Mouse (Mus musculus) intestine, embryonic 14.5 days (tissue): ENCODE data around the gene Cep250. TPM values are rescaled to one million over a fixed set of nuclear protein-coding genes. Genes with fewer than 3 reads are reported as not detected.

Experiments used
- ATAC-seq: fragments of 200-750 bp; cut with Nextera tagmentation; replicated peaks from 2 replicates; pipeline ENCODE4 v1.8.0; 2017; ENCODE audit warnings: low read depth, moderate number of reproducible peaks, moderate TSS enrichment, moderate library complexity; ENCODE audit not compliant: low FRiP score, low TSS enrichment
- DNase-seq: peaks from one replicate; pipeline ENCODE4 v3.0.0-alpha.2; 2018; ENCODE audit warnings: low spot score
- H3K27ac ChIP-seq: fragments of 300-500 bp; sonication (generic); 2 replicates; pipeline ENCODE4 v1.5.1; 2014; ENCODE audit warnings: low read depth, mild to moderate bottlenecking, control low read depth
- H3K27me3 ChIP-seq: fragments of 300-500 bp; sonication (generic); replicated peaks from 2 replicates; pipeline ENCODE4 v1.6.1; 2014; ENCODE audit warnings: low read length, control low read depth; ENCODE audit not compliant: control insufficient read depth, insufficient read depth
- H3K36me3 ChIP-seq: fragments of 300-500 bp; sonication (generic); 2 replicates; pipeline ENCODE4 v1.6.1; 2014; ENCODE audit warnings: low read length, control low read depth; ENCODE audit not compliant: control insufficient read depth, insufficient read depth
- H3K4me1 ChIP-seq: fragments of 300-500 bp; sonication (generic); replicated peaks from 2 replicates; pipeline ENCODE4 v1.6.1; 2014; ENCODE audit warnings: low read length, control low read depth, mixed read lengths; ENCODE audit not compliant: control insufficient read depth, insufficient read depth
- H3K4me2 ChIP-seq: fragments of 300-500 bp; sonication (generic); 2 replicates; pipeline ENCODE4 v1.6.1; 2014; ENCODE audit warnings: low read length
- H3K4me3 ChIP-seq: fragments of 300-500 bp; sonication (generic); 2 replicates; pipeline ENCODE4 v1.5.1; 2014; ENCODE audit warnings: low read depth, low read length, control low read depth, mixed read lengths
- H3K9ac ChIP-seq: fragments of 300-500 bp; sonication (generic); 2 replicates; pipeline ENCODE4 v1.6.1; 2014; ENCODE audit warnings: mild to moderate bottlenecking, low read length
- H3K9me3 ChIP-seq: fragments of 300-500 bp; sonication (generic); 2 replicates; pipeline ENCODE4 v1.6.1; 2016; ENCODE audit warnings: low read length, control low read depth; ENCODE audit not compliant: control insufficient read depth
- WGBS: fragments of 180-500 bp; shearing (Covaris S2); extraction: QIAGEN DNeasy Blood & Tissue Kit; methylation state at CpG from one replicate; pipeline ENCODE4 v1.1.7; 2014; 5-methylcytosine and 5-hydroxymethylcytosine counted together
- polyA plus RNA-seq: library from polyadenylated mRNA; unstranded; fragments of >200 nt; fragmentation: Nextera tagmentation; extraction: Ambion mirVana; gene quantifications from 2 replicates; pipeline ENCODE4 v1.2.1, GENCODE M21; 2014

The Cep250 gene
- polyA plus RNA-seq, 1 experiment from 2014 or later = 21.5 TPM

GRCm38 (mm10) chr2:155940681-155941080, 15.6 kb upstream of the Cep250 start, which contains the start of gene Gm15557:
Gm15557 (plus strand) TSS chr2:155940728.
- 86% methylated on average over 3 of the region's 3 CpGs for WGBS
- Histone ChIP-seq H3K4me2 (no peak within 1 kb of the TSS), H3K27ac (no peak within 1 kb of the TSS), H3K36me3 (no peaks in the 10 kb centered on the region), H3K9me3 (no peaks in the 10 kb centered on the region), H3K27me3 (no peaks in the 10 kb centered on the region), H3K4me1 (peaks cover 7% of the 10 kb centered on the region; the same call in 1 of the 2 replicates), H3K9ac (no peak within 1 kb of the TSS), H3K4me3 (no peak within 1 kb of the TSS)
- no peak for ATAC-seq
- no peak for DNase-seq

GRCm38 (mm10) chr2:155941697-155942442, 14.4 kb upstream of the Cep250 start:
- Histone ChIP-seq H3K27me3 (no peaks in the 10 kb centered on the region), H3K36me3 (no peaks in the 10 kb centered on the region), H3K27ac (no peak overlapping the region), H3K9ac (no peak overlapping the region), H3K4me2 (no peak overlapping the region), H3K4me1 (peaks cover 7% of the 10 kb centered on the region; the same call in 1 of the 2 replicates), H3K4me3 (no peak overlapping the region), H3K9me3 (no peaks in the 10 kb centered on the region)
- no peak for ATAC-seq
- 86% methylated on average over 40 of the region's 40 CpGs for WGBS
- DNase-seq = no peak

- peak; percentile 63 for DNase-seq
- no peak overlapping the region; the same call in 1 of the 2 replicates for H3K9ac ChIP-seq
- 3% methylated on average over 8 of the region's 8 CpGs for WGBS
These were observed 12.8 kb upstream of the Cep250 start for GRCm38 (mm10) chr2:155943463-155943862.

GRCm38 (mm10) chr2:155944685-155945084, 11.6 kb upstream of the Cep250 start:
- Histone ChIP-seq H3K27me3 (0 out of 2 replicates have a peak, but pooled peaks cover 4% of the 10 kb centered on the region), H3K4me1 (peaks cover 11% of the 10 kb centered on the region), H3K4me3 (no peak overlapping the region), H3K9me3 (no peaks in the 10 kb centered on the region), H3K36me3 (no peaks in the 10 kb centered on the region), H3K9ac (no peak overlapping the region), H3K27ac (no peak overlapping the region), H3K4me2 (no peak overlapping the region; the same call in 1 of the 2 replicates)
- DNase-seq = no peak
- ATAC-seq = 0 out of 2 replicates have a peak, but pooled peaks have one; percentile 38
- 77% methylated on average over 4 of the region's 4 CpGs for WGBS

More at GRCm38 (mm10) chr2:155943463-155943862, 12.8 kb upstream of the Cep250 start:
- H3K9me3 ChIP-seq = no peaks in the 10 kb centered on the region
- H3K4me2 ChIP-seq = peak overlapping the region; percentile 33
- H3K36me3 ChIP-seq = no peaks in the 10 kb centered on the region
- peaks cover 11% of the 10 kb centered on the region for H3K4me1 ChIP-seq
- no peak for ATAC-seq
- no peak overlapping the region for H3K27ac ChIP-seq
- H3K4me3 ChIP-seq = no peak overlapping the region
- no peaks in the 10 kb centered on the region for H3K27me3 ChIP-seq

- Histone ChIP-seq H3K4me2 (no peak within 1 kb of the TSS; the same call in 1 of the 2 replicates), H3K9ac (no peak within 1 kb of the TSS), H3K36me3 (no peaks in the 10 kb centered on the region), H3K4me1 (peaks cover 11% of the 10 kb centered on the region), H3K9me3 (no peaks in the 10 kb centered on the region), H3K4me3 (no peak within 1 kb of the TSS), H3K27ac (no peak within 1 kb of the TSS), H3K27me3 (0 out of 2 replicates have a peak, but pooled peaks cover 8% of the 10 kb centered on the region)
- ATAC-seq (no peak), DNase-seq (no peak)
- 47% methylated on average over 13 of the region's 13 CpGs for WGBS
These were observed 11.1 kb upstream of the Cep250 start, which contains the start of gene Gdf5 for GRCm38 (mm10) chr2:155945124-155945523. Gdf5 (minus strand) TSS chr2:155945367.

- no peak overlapping the region for H3K9ac ChIP-seq
- no peak for DNase-seq
These were observed 10.7 kb upstream of the Cep250 start for GRCm38 (mm10) chr2:155945580-155945979.

GRCm38 (mm10) chr2:155946069-155946468, 10.2 kb upstream of the Cep250 start:
- Histone ChIP-seq H3K9me3 (no peaks in the 10 kb centered on the region), H3K4me1 (peaks cover 11% of the 10 kb centered on the region), H3K4me3 (no peak overlapping the region), H3K36me3 (no peaks in the 10 kb centered on the region), H3K9ac (no peak overlapping the region), H3K27ac (no peak overlapping the region), H3K4me2 (no peak overlapping the region), H3K27me3 (0 out of 2 replicates have a peak, but pooled peaks cover 8% of the 10 kb centered on the region)
- ATAC-seq (no peak), DNase-seq (peak; percentile 89)
- WGBS = 4% methylated on average over 7 of the region's 7 CpGs

More at GRCm38 (mm10) chr2:155945580-155945979, 10.7 kb upstream of the Cep250 start:
- Histone ChIP-seq H3K27ac (no peak overlapping the region), H3K4me2 (no peak overlapping the region), H3K36me3 (no peaks in the 10 kb centered on the region), H3K4me3 (no peak overlapping the region), H3K27me3 (0 out of 2 replicates have a peak, but pooled peaks cover 8% of the 10 kb centered on the region), H3K4me1 (peaks cover 11% of the 10 kb centered on the region), H3K9me3 (no peaks in the 10 kb centered on the region)
- ATAC-seq = no peak
- 50% methylated on average over 5 of the region's 5 CpGs for WGBS

- H3K4me3 ChIP-seq = no peak overlapping the region
- no peaks in the 10 kb centered on the region for H3K36me3 ChIP-seq
- H3K27ac ChIP-seq = no peak overlapping the region
- WGBS = 26% methylated on average over 4 of the region's 4 CpGs
- H3K4me2 ChIP-seq = no peak overlapping the region
- no peaks in the 10 kb centered on the region for H3K9me3 ChIP-seq
- no peak overlapping the region for H3K9ac ChIP-seq
- 0 out of 2 replicates have a peak, but pooled peaks cover 8% of the 10 kb centered on the region for H3K27me3 ChIP-seq
- ATAC-seq = no peak
- DNase-seq = no peak
- H3K4me1 ChIP-seq = peaks cover 11% of the 10 kb centered on the region
These were observed 9.8 kb upstream of the Cep250 start for GRCm38 (mm10) chr2:155946499-155946898.
